Mouse (Mus musculus) midbrain, embryonic 13.5 days (tissue): ENCODE results near the gene Rdx. TPM values are rescaled to one million over a fixed set of nuclear protein-coding genes. Genes with fewer than 3 reads are reported as not detected.
A peak's percentile ranks its signal among the peaks of the same experiment; 100 is the strongest.

Experiments
- ATAC-seq: fragments of 200-750 bp; cut with Nextera tagmentation; 2 replicates; pipeline ENCODE4 v1.8.0; 2017; ENCODE audit warnings: mild to moderate bottlenecking, moderate TSS enrichment, moderate library complexity
- H3K27ac ChIP-seq: fragments of 300-500 bp; sonication (generic); 2 replicates; pipeline ENCODE4 v1.5.1; 2015; ENCODE audit warnings: inconsistent platforms, mild to moderate bottlenecking, moderate library complexity
- H3K27me3 ChIP-seq: fragments of 300-500 bp; sonication (generic); 2 replicates; pipeline ENCODE4 v1.6.1; 2015; ENCODE audit warnings: mild to moderate bottlenecking, inconsistent platforms
- H3K36me3 ChIP-seq: fragments of 300-500 bp; sonication (generic); 2 replicates; pipeline ENCODE4 v1.6.1; 2015; ENCODE audit warnings: mild to moderate bottlenecking, inconsistent platforms
- H3K4me1 ChIP-seq: fragments of 300-500 bp; sonication (generic); replicated peaks from 2 replicates; pipeline ENCODE4 v1.6.1; 2015; ENCODE audit warnings: inconsistent platforms
- H3K4me2 ChIP-seq: fragments of 300-500 bp; sonication (generic); replicated peaks from 2 replicates; pipeline ENCODE4 v1.6.1; 2015; ENCODE audit warnings: moderate library complexity, mild to moderate bottlenecking, inconsistent platforms
- H3K4me3 ChIP-seq: fragments of 300-500 bp; sonication (generic); replicated peaks from 2 replicates; pipeline ENCODE4 v1.5.1; 2015; ENCODE audit warnings: mild to moderate bottlenecking, inconsistent platforms
- H3K9ac ChIP-seq: fragments of 300-500 bp; sonication (generic); replicated peaks from 2 replicates; pipeline ENCODE4 v1.6.1; 2015; ENCODE audit warnings: mild to moderate bottlenecking, inconsistent platforms
- H3K9me3 ChIP-seq: fragments of 300-500 bp; sonication (generic); 2 replicates; pipeline ENCODE4 v1.6.1; 2016; ENCODE audit warnings: mild to moderate bottlenecking, inconsistent platforms
- WGBS: fragments of 180-500 bp; shearing (Covaris S2); methylation state at CpG from one replicate; pipeline ENCODE4 v1.1.7; 2015; 5-methylcytosine and 5-hydroxymethylcytosine counted together
- polyA plus RNA-seq: library from polyadenylated mRNA; unstranded; fragments of >200 nt; fragmentation: Nextera tagmentation; extraction: Ambion mirVana; gene quantifications from 2 replicates; pipeline ENCODE4 v1.2.1, GENCODE M21; 2015

Rdx gene
- polyA plus RNA-seq = 120 TPM in 2 replicates

GRCm38 (mm10) chr9:52047129-52047820 is at the start of gene Rdx:
Gene Rdx (plus strand): TSS chr9:52047173.
- Histone ChIP-seq H3K4me3 (peak within 1 kb of the TSS; percentile 98), H3K4me2 (peak within 1 kb of the TSS; percentile 67), H3K27me3 (no peaks in the 10 kb centered on the region), H3K9me3 (no peaks in the 10 kb centered on the region), H3K36me3 (no peaks in the 10 kb centered on the region), H3K4me1 (peaks cover 28% of the 10 kb centered on the region), H3K27ac (peak within 1 kb of the TSS; percentile 98), H3K9ac (peak within 1 kb of the TSS; percentile 97)
- 3% methylated on average over 17 of the region's 17 CpGs for WGBS
- ATAC-seq = no peak

DNA sequence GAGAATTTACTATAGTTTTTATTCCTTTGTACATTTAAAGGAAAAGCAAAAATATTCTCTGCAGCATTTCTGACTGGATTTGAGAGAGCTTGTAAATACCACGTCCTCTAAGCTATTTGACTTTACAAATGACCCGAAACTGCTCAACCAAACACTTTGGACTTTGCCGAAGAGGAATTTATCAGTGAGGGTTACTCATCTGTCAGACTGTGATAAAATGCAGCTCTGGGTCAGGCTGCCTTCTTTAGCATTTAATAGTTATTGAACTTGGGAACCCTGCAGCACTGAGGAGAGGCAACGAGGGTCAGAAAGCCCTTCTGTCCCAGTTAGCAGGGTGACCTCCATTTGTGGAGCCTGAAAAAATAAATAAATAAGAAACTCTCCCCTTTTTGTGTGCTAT is 43.5 kb upstream of the Rdx start:
- H3K4me1 ChIP-seq = no peaks in the 10 kb centered on the region
- H3K4me2 ChIP-seq = no peak overlapping the region
- ATAC-seq = no peak
- H3K27me3 ChIP-seq = no peaks in the 10 kb centered on the region
- 83% methylated on average over 4 of the region's 4 CpGs for WGBS
- H3K9ac ChIP-seq = no peak overlapping the region
- no peaks in the 10 kb centered on the region for H3K36me3 ChIP-seq
- H3K9me3 ChIP-seq = 0 out of 2 replicates have a peak, but pooled peaks cover 5% of the 10 kb centered on the region
- no peak overlapping the region for H3K27ac ChIP-seq
- H3K4me3 ChIP-seq = no peak overlapping the region

DNA sequence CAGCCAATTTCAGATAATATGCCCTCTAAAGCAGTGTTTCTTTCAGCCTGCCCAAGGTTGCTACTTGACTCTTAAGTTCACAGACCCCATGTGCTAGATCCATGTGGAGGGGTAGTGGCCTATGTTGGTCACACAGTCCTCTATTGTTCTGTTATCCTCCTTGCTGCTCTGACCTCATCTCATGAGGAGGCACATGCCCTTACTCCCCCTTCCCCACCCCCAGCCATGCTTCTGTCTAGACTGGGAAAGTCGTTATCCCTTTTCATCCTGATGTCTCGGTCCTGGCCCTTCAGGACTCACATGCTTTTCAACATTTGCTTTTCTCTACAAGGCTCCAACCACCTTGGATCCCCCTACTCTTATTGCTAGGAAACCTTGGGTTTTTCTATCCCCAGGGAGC is 39.6 kb upstream of the Rdx start:
- Histone ChIP-seq H3K4me2 (no peak overlapping the region), H3K4me3 (no peak overlapping the region), H3K27me3 (no peaks in the 10 kb centered on the region), H3K4me1 (no peaks in the 10 kb centered on the region), H3K9me3 (no peaks in the 10 kb centered on the region), H3K36me3 (no peaks in the 10 kb centered on the region), H3K27ac (no peak overlapping the region), H3K9ac (no peak overlapping the region)
- no peak for ATAC-seq
- WGBS = 48% methylated on average over 2 of the region's 2 CpGs

GRCm38 (mm10) chr9:52008511-52008910 is 38.5 kb upstream of the Rdx start:
- H3K36me3 ChIP-seq = no peaks in the 10 kb centered on the region
- no peaks in the 10 kb centered on the region for H3K9me3 ChIP-seq
- WGBS = 96% methylated on average over 1 of the region's 1 CpGs
- no peak overlapping the region for H3K4me2 ChIP-seq
- H3K4me1 ChIP-seq = no peaks in the 10 kb centered on the region
- H3K27me3 ChIP-seq = no peaks in the 10 kb centered on the region
- no peak for ATAC-seq
- H3K27ac ChIP-seq = no peak overlapping the region
- no peak overlapping the region for H3K9ac ChIP-seq
- H3K4me3 ChIP-seq = no peak overlapping the region

DNA sequence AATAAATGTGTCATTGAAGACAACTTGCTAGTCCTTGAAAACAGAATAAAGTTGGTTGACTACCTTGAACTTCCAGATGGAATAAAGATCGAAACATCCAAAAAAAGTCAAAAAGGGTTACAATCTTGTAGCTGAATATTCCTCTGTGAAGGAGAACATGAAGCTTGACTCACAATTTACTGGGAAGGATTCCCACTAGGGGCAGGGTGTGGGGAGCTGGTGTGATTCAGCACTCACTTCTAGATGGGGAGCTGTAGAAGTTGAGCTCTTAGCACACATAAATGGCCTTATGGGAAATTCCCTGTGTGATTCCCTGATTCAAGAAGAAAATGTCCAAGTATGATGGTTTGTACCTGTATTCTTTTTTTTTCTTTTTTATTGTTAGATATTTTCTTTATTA is 34.7 kb upstream of the Rdx start:
- Histone ChIP-seq H3K4me3 (no peak overlapping the region), H3K9ac (no peak overlapping the region), H3K36me3 (no peaks in the 10 kb centered on the region), H3K27ac (no peak overlapping the region), H3K9me3 (no peaks in the 10 kb centered on the region), H3K27me3 (no peaks in the 10 kb centered on the region), H3K4me1 (no peaks in the 10 kb centered on the region), H3K4me2 (no peak overlapping the region)
- ATAC-seq = no peak
- 100% methylated on average over 1 of the region's 1 CpGs for WGBS

DNA sequence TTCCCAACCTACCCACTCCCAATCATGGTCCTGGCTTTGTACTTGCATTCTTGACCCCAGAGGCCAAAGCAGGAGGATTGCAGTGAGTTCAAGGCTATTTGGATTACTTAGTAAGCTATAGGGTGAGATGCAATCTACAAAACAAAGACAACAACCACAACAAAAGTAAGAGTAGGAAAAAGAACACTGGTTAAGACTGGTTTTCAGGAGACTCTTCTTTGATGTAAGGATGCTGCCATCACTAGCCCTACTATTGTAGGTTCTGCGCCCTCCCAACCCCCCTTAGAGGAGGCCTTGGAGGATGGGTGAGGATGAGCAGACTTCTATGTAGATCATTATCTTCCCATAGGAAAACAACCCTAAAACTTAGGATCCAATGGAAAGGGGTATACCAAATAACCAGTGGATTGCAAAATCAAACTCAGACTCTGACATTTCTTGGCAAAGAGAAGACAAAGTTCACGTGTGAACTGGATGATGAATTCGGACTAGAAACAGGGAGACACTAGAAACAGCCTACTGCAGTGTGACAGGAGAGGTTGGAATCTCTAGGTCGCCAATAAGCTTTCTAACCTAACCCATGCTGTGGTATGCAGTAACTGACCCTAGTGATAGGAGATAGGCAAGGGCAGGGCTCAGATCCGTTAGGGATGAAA is 34.1 kb upstream of the Rdx start:
- Histone ChIP-seq H3K9me3 (no peaks in the 10 kb centered on the region), H3K4me3 (no peak overlapping the region), H3K27me3 (no peaks in the 10 kb centered on the region), H3K36me3 (no peaks in the 10 kb centered on the region), H3K27ac (no peak overlapping the region), H3K9ac (no peak overlapping the region), H3K4me1 (no peaks in the 10 kb centered on the region), H3K4me2 (no peak overlapping the region)
- 88% methylated on average over 5 of the region's 5 CpGs for WGBS
- no peak for ATAC-seq

DNA sequence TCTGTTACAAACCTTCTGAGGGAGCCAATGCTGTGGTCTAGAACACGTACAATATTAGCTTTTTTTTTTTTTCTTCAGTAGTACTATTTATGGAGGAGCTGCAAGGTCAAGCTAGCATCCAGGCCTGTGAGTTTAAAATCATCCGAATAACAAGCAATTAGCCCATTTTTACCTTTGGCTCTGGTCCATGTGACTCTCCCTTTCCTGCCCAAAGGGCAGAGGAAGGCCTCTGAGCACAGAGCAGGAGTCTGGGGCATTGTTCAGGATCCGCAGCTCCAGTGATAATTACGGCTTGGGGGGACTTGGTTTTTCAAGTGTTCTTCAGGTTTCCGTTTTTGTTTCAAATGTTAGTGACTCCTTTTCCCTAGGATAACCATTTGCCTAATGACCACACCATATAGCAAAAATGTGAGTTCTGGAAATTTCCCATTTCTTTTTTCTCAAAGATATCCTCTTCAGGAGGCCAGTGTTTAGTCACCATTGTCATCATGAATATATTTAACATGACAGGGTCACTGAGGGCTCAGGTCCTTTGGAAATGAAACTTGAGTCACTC is 33.0 kb upstream of the Rdx start:
- no peak for ATAC-seq
- WGBS = 72% methylated on average over 5 of the region's 5 CpGs
- H3K9me3 ChIP-seq = no peaks in the 10 kb centered on the region

DNA sequence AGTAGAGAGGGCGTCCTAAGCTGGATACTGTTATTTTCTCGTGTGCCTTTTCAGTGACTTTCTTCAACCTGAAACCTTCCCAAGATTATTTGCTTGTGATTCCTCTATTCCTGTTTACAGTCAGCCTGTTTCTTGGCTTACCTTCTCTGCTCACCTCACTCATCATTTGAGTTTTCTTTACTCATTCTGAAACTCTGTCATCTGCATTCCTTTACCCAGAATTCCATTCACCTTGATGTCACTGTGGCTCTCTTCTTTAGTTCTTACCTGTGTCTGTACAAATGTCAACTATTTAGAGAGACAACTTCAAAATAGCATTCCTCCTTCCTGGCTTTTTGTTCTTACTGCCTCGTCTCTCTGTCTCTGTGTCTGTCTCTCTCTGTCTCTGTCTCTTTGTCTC is 29.9 kb upstream of the Rdx start:
- 84% methylated on average over 3 of the region's 3 CpGs for WGBS
- Histone ChIP-seq H3K9me3 (no peaks in the 10 kb centered on the region), H3K9ac (no peak overlapping the region), H3K4me1 (no peaks in the 10 kb centered on the region), H3K27ac (no peak overlapping the region), H3K4me2 (no peak overlapping the region), H3K4me3 (no peak overlapping the region), H3K36me3 (no peaks in the 10 kb centered on the region), H3K27me3 (no peaks in the 10 kb centered on the region)
- ATAC-seq = no peak

More for the DNA sequence above, 33.0 kb upstream of the Rdx start:
- Histone ChIP-seq H3K27me3 (no peaks in the 10 kb centered on the region), H3K36me3 (no peaks in the 10 kb centered on the region), H3K27ac (no peak overlapping the region), H3K9ac (no peak overlapping the region), H3K4me1 (no peaks in the 10 kb centered on the region), H3K4me2 (no peak overlapping the region), H3K4me3 (no peak overlapping the region)

GRCm38 (mm10) chr9:52017824-52018223 is 29.1 kb upstream of the Rdx start:
- no peak overlapping the region for H3K4me2 ChIP-seq
- no peaks in the 10 kb centered on the region for H3K4me1 ChIP-seq
- 74% methylated on average over 2 of the region's 2 CpGs for WGBS
- H3K36me3 ChIP-seq = no peaks in the 10 kb centered on the region
- no peak overlapping the region for H3K27ac ChIP-seq
- no peak for ATAC-seq
- H3K27me3 ChIP-seq = no peaks in the 10 kb centered on the region
- H3K9me3 ChIP-seq = no peaks in the 10 kb centered on the region
- H3K4me3 ChIP-seq = no peak overlapping the region
- no peak overlapping the region for H3K9ac ChIP-seq

- Histone ChIP-seq H3K27me3 (no peaks in the 10 kb centered on the region), H3K27ac (no peak overlapping the region), H3K9ac (no peak overlapping the region), H3K4me1 (no peaks in the 10 kb centered on the region), H3K4me2 (no peak overlapping the region), H3K4me3 (no peak overlapping the region), H3K9me3 (no peaks in the 10 kb centered on the region), H3K36me3 (no peaks in the 10 kb centered on the region)
- 94% methylated on average over 1 of the region's 1 CpGs for WGBS
- ATAC-seq = no peak
These were observed 28.5 kb upstream of the Rdx start for GRCm38 (mm10) chr9:52018505-52018904.

DNA sequence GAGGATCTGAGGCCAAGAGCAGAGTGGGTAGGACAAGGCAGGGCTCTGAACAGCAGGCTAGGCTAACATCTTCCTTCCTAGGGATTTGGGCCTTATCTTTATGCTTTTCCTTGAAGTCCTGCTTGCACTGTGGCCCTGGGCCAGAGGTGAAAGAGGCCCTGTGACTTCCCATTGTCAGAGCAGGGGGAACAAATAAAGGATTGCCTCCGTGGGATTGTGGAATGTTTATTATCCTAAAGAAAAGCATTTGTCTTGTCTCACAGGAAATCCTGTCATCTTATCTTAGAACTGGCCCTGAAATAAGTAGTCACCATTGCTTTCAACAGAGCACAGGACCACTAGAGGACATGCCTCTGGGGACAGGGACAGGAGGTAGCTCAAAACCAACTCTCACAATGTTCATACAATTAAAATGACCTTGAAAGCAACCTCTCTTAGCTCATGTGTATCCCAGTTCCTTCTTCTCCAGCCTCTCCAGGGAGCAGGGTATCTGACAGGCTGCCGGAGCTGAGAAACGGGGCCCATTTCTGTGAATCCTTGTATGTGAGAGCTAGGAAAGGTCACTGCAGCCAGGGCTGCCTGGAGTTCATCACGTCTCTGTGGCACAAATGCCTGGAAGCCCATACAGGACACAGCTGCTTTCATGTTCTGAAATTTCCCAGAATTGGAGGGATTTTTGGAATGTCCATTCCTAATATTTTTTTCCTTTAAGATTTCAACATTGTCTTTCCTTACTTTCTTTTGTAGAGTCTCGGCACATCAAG is 19.5 kb upstream of the Rdx start:
- H3K9ac ChIP-seq = no peak overlapping the region
- H3K9me3 ChIP-seq = no peaks in the 10 kb centered on the region
- H3K27ac ChIP-seq = peak overlapping the region; percentile 15; the same call in 1 of the 2 replicates
- H3K4me3 ChIP-seq = no peak overlapping the region
- H3K36me3 ChIP-seq = no peaks in the 10 kb centered on the region
- peaks cover 16% of the 10 kb centered on the region for H3K4me1 ChIP-seq
- 32% methylated on average over 5 of the region's 5 CpGs for WGBS
- ATAC-seq = no peak
- H3K4me2 ChIP-seq = no peak overlapping the region
- 0 out of 2 replicates have a peak, but pooled peaks cover 4% of the 10 kb centered on the region for H3K27me3 ChIP-seq
